Comparison of ENCODE assay signal across 13 mouse cellular contexts in the genomic region with DNA sequence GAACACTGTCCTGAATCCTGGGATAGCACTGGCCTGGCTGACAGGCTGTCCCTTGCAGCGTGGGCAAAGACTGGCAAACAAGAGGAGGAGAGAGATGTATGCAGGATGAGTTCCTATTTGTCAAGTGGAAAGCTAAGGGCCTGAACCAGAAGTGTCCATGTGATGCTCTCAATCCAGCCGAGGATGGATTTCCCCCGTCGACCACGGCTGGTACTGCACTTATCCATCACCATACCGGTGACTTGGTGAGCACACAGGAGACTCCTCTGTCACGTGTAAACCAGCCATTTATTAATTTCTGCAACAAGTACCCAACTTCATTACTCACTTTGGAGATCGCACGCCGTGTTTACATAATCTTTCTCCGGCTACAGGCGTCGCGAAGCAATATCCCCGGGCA.
DNase-seq lines count a peak whose midpoint lies in the region; ATAC-seq and TF ChIP-seq lines count a peak whose summit lies in the region.
"Had no signal": no experiment of that assay in that cellular context is flagged by ENCODE, and none has a peak within 500 bp of the region (broad histone marks: within the 10 kb centered on the region; RNA-seq: fewer than 3 reads in every experiment).

No protein-coding gene starts in this region.

- H3K27me3 ChIP-seq in heart, postnatal 0 days (ENCODE audit: control insufficient read depth, insufficient read depth, low read length) = 0 out of 2 replicates have a peak, but pooled peaks cover 2% of the 10 kb centered on the region
- H3K27me3 ChIP-seq in midbrain, embryonic 15.5 days (replicated peaks) = no peaks in the 10 kb centered on the region

- WGBS in heart, postnatal 0 days = 64% methylated on average over 15 of the region's 15 CpGs
- WGBS in midbrain, embryonic 15.5 days = 68% methylated on average over 15 of the region's 15 CpGs

- H3K4me2 ChIP-seq in heart, postnatal 0 days (ENCODE audit: low read depth, low read length) = no peak overlapping the region
- H3K4me2 ChIP-seq in midbrain, embryonic 15.5 days = no peak overlapping the region
- H3K4me2 ChIP-seq: liver, embryonic 11.5 days had no signal

- H3K4me3 ChIP-seq in heart, postnatal 0 days (ENCODE audit: low read depth, low read length) = no peak overlapping the region
- no peak overlapping the region for H3K4me3 ChIP-seq in midbrain, embryonic 15.5 days
- H3K4me3 ChIP-seq: embryonic facial prominence, embryonic 10.5 days had no signal

- H3K27ac ChIP-seq in heart, postnatal 0 days (ENCODE audit: low read depth) = no peak overlapping the region
- no peak overlapping the region for H3K27ac ChIP-seq in midbrain, embryonic 15.5 days
- H3K27ac ChIP-seq: embryonic facial prominence, embryonic 10.5 days had no signal

- no peak for TF ChIP-seq EP300 in heart, postnatal 0 days (IDR thresholded peaks at IDR 0.05; ENCODE audit: low read depth)

- no peaks in the 10 kb centered on the region for H3K4me1 ChIP-seq in heart, postnatal 0 days (ENCODE audit: control insufficient read depth, insufficient read depth)
- H3K4me1 ChIP-seq in midbrain, embryonic 15.5 days = peaks cover 8% of the 10 kb centered on the region

- 0 out of 2 replicates have a peak, but pooled peaks have one; percentile 6 for TF ChIP-seq CTCF in heart, postnatal 0 days (IDR thresholded peaks at IDR 0.05; ENCODE audit: low read depth)

- no peak overlapping the region for H3K9ac ChIP-seq in heart, postnatal 0 days (replicated peaks; ENCODE audit: low read depth, low read length)
- no peak overlapping the region for H3K9ac ChIP-seq in midbrain, embryonic 15.5 days

- H3K9me3 ChIP-seq in heart, postnatal 0 days (replicated peaks; ENCODE audit: control insufficient read depth, low read length) = no peaks in the 10 kb centered on the region
- H3K9me3 ChIP-seq in midbrain, embryonic 15.5 days = no peaks in the 10 kb centered on the region
- H3K9me3 ChIP-seq: embryonic facial prominence, embryonic 10.5 days had no signal

- no peaks in the 10 kb centered on the region for H3K36me3 ChIP-seq in heart, postnatal 0 days (replicated peaks; ENCODE audit: control insufficient read depth, insufficient read depth, low read length)
- H3K36me3 ChIP-seq in midbrain, embryonic 15.5 days (replicated peaks) = no peaks in the 10 kb centered on the region
- H3K36me3 ChIP-seq: embryonic facial prominence, embryonic 10.5 days had no signal

- no peak for DNase-seq in heart, postnatal 0 days (ENCODE audit: low spot score)
- DNase-seq in heart, postnatal 10 days = no peak
- DNase-seq in lung, postnatal 10 days = peak; percentile 24
- DNase-seq in lung, postnatal 14 days = no peak
- DNase-seq in ZHBTc4 (ENCODE audit: low read depth, low spot score) = peak; percentile 58
- DNase-seq in left cerebral cortex, postnatal 14 days (ENCODE audit: low spot score in 2 of 2) = no peak
- DNase-seq: cerebellum, adult 8-10 months; kidney, adult 8-10 months had no signal

- ATAC-seq in heart, postnatal 0 days (ENCODE audit: insufficient read depth, low read depth) = no peak
- 0 out of 2 replicates have a peak, but pooled peaks have one; percentile 28 for ATAC-seq in midbrain, embryonic 15.5 days (replicated peaks)
- ATAC-seq in activated CD4-positive, CD25-positive, alpha-beta regulatory T cell, adult 4 months = no peak
- ATAC-seq: CD4-positive, CD25-positive, alpha-beta regulatory T cell, adult 4 months had no signal

- intact Hi-C loops in heart, postnatal 10 days (cut with DNase I) = no loop called here
- intact Hi-C loops in left cerebral cortex, postnatal 14 days (cut with DNase I) = no loop called here

Comparison
In these comparisons a context has a peak if more than half of its experiments do, and no peak if none do; other contexts are left out.
1. DNase-seq: peak in lung, postnatal 10 days (single experiment) and ZHBTc4 (single experiment); none in heart, postnatal 0 days (single experiment), heart, postnatal 10 days (0 of 2), lung, postnatal 14 days (single experiment) and left cerebral cortex, postnatal 14 days (0 of 2).